Mouse (Mus musculus): Measurements from ENCODE around the gene Rubcnl. TPM values are rescaled to one million over a fixed set of nuclear protein-coding genes. Genes with fewer than 3 reads are reported as not detected.

The Rubcnl gene
- polyA plus RNA-seq, 1 experiment from 2014 or later: 0.29 TPM

DNA sequence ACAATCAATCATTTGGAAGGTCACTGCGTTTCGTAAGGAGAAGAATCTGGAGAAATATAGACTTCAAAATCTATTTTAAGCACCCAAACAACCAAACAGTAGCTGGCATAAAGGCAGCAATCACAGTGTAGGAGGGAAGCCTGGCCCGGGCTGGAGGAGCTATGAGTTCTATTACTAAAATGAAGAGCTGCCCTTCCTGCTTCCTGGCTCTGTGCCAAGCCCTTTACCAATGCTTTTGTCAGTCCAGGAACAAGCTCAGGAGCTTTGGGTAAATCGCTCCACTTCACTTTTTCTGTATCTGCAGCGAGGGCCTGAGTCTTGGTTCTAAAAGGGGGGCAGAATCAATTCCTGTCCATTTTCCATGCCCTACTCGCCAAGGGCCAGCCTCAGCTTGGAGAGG, 62.1 kb downstream of the Rubcnl start:
- no peak overlapping the region for H3K4me3 ChIP-seq (ENCODE audit: low read length)
- no peaks in the 10 kb centered on the region for H3K27me3 ChIP-seq (ENCODE audit: control insufficient read depth, insufficient read depth, low read depth, low read length)
- 50% methylated on average over 6 of the region's 6 CpGs for WGBS
- H3K27ac ChIP-seq (ENCODE audit: low read length): no peak overlapping the region
- H3K4me2 ChIP-seq (ENCODE audit: low read depth, low read length): no peak overlapping the region
- no peak overlapping the region for H3K9ac ChIP-seq (ENCODE audit: low read length)
- H3K36me3 ChIP-seq (ENCODE audit: control insufficient read depth, insufficient read depth, low read length): no peaks in the 10 kb centered on the region
- H3K9me3 ChIP-seq (ENCODE audit: control insufficient read depth, low read length): no peaks in the 10 kb centered on the region
- no peak for ATAC-seq (ENCODE audit: low read depth)
- H3K4me1 ChIP-seq (replicated peaks; ENCODE audit: control insufficient read depth, insufficient read depth, low read length): no peaks in the 10 kb centered on the region

Other genes with a start within 250 kb of the Rubcnl start
- 16.3 and 18.3 TPM in 2 replicates for gene Lrch1, start 68.2 kb upstream of the Rubcnl start, polyA plus RNA-seq (2015; fragmentation: Nextera tagmentation; extraction: Ambion mirVana)
- gene Lrrc63, start 114.9 kb downstream of the Rubcnl start, polyA plus RNA-seq (2015; fragmentation: Nextera tagmentation; extraction: Ambion mirVana): 0.14 and 0.19 TPM in 2 replicates
- 74.8 and 77.7 TPM in 2 replicates for gene Lcp1, start 115.1 kb downstream of the Rubcnl start, polyA plus RNA-seq (2015; fragmentation: Nextera tagmentation; extraction: Ambion mirVana)
- 0.36 and 2.4 TPM in 2 replicates for gene Cpb2, start 226.3 kb downstream of the Rubcnl start, polyA plus RNA-seq (2015; fragmentation: Nextera tagmentation; extraction: Ambion mirVana)

Measured in lung, embryonic 16.5 days (tissue).